ENCODE assay signal across 10 mouse cellular contexts in genomic region chr12:4285186-4285585, GRCm38 (mm10). TPM values are rescaled to one million over a fixed set of nuclear protein-coding genes. Genes with fewer than 3 reads are reported as not detected.
DNase-seq lines count a peak whose midpoint lies in the region; ATAC-seq and TF ChIP-seq lines count a peak whose summit lies in the region.
"Had no signal": no experiment of that assay in that cellular context is flagged by ENCODE, and none has a peak within 500 bp of the region (broad histone marks: within the 10 kb centered on the region; RNA-seq: fewer than 3 reads in every experiment).

No protein-coding gene starts in this region.

- no peak overlapping the region for H3K9ac ChIP-seq in midbrain, embryonic 13.5 days (replicated peaks)
- H3K9ac ChIP-seq in lung, embryonic 14.5 days: no peak overlapping the region
- no peak overlapping the region for H3K9ac ChIP-seq in stomach, embryonic 15.5 days
- H3K9ac ChIP-seq: liver, embryonic 13.5 days had no signal

- no peaks in the 10 kb centered on the region for H3K27me3 ChIP-seq in midbrain, embryonic 10.5 days (ENCODE audit: low read depth, poor library complexity, severe bottlenecking)
- no peaks in the 10 kb centered on the region for H3K27me3 ChIP-seq in midbrain, embryonic 13.5 days
- no peaks in the 10 kb centered on the region for H3K27me3 ChIP-seq in lung, embryonic 14.5 days (ENCODE audit: insufficient read depth, low read length)
- no peaks in the 10 kb centered on the region for H3K27me3 ChIP-seq in stomach, embryonic 15.5 days (replicated peaks)
- H3K27me3 ChIP-seq: liver, embryonic 13.5 days had no signal

- TF ChIP-seq CTCF in lung, embryonic 14.5 days (IDR thresholded peaks at IDR 0.05; ENCODE audit: low read depth): no peak

- H3K4me2 ChIP-seq in midbrain, embryonic 13.5 days (replicated peaks): no peak overlapping the region
- H3K4me2 ChIP-seq in lung, embryonic 14.5 days: no peak overlapping the region
- no peak overlapping the region for H3K4me2 ChIP-seq in stomach, embryonic 15.5 days
- H3K4me2 ChIP-seq: liver, embryonic 13.5 days had no signal

- no peak overlapping the region for H3K4me3 ChIP-seq in midbrain, embryonic 10.5 days
- no peak overlapping the region for H3K4me3 ChIP-seq in midbrain, embryonic 13.5 days (replicated peaks)
- no peak overlapping the region for H3K4me3 ChIP-seq in lung, embryonic 14.5 days (ENCODE audit: low read depth, low read length)
- no peak overlapping the region for H3K4me3 ChIP-seq in stomach, embryonic 15.5 days (replicated peaks)
- H3K4me3 ChIP-seq: liver, embryonic 13.5 days had no signal

- no peak for DNase-seq in frontal cortex, adult 2 months (ENCODE audit: extremely low spot score in 1 of 2, low spot score in 1 of 2)
- no peak for DNase-seq in midbrain, embryonic 10.5 days (ENCODE audit: low spot score)
- peak; percentile 55 for DNase-seq in lung, embryonic 14.5 days
- no peak for DNase-seq in spleen, postnatal 14 days (ENCODE audit: low spot score in 2 of 2)
- no peak for DNase-seq in adrenal gland, postnatal 25 days
- DNase-seq: cerebellum, postnatal 10 days; liver, embryonic 13.5 days had no signal

- H3K4me1 ChIP-seq in midbrain, embryonic 10.5 days: peaks cover 3% of the 10 kb centered on the region; the same call in 1 of the 2 replicates
- H3K4me1 ChIP-seq in midbrain, embryonic 13.5 days (replicated peaks): no peaks in the 10 kb centered on the region
- no peaks in the 10 kb centered on the region for H3K4me1 ChIP-seq in lung, embryonic 14.5 days (ENCODE audit: insufficient read depth)
- H3K4me1 ChIP-seq in stomach, embryonic 15.5 days: 0 out of 2 replicates have a peak, but pooled peaks cover 3% of the 10 kb centered on the region
- H3K4me1 ChIP-seq: liver, embryonic 13.5 days had no signal

- H3K27ac ChIP-seq in midbrain, embryonic 10.5 days (replicated peaks): 0 out of 2 replicates have a peak overlapping the region, but pooled peaks have one; percentile 28
- H3K27ac ChIP-seq in midbrain, embryonic 13.5 days: no peak overlapping the region
- peak overlapping the region; percentile 43; the same call in 1 of the 2 replicates for H3K27ac ChIP-seq in lung, embryonic 14.5 days (ENCODE audit: low read depth)
- H3K27ac ChIP-seq in stomach, embryonic 15.5 days: peak overlapping the region; percentile 57; the same call in 1 of the 2 replicates
- H3K27ac ChIP-seq: liver, embryonic 13.5 days had no signal

- H3K9me3 ChIP-seq in midbrain, embryonic 10.5 days (replicated peaks): no peaks in the 10 kb centered on the region
- H3K9me3 ChIP-seq in midbrain, embryonic 13.5 days: no peaks in the 10 kb centered on the region
- no peaks in the 10 kb centered on the region for H3K9me3 ChIP-seq in lung, embryonic 14.5 days (ENCODE audit: low read depth, low read length)
- H3K9me3 ChIP-seq in stomach, embryonic 15.5 days: no peaks in the 10 kb centered on the region
- H3K9me3 ChIP-seq: liver, embryonic 13.5 days had no signal

- peak; percentile 72 for ATAC-seq in frontal cortex, adult (ENCODE audit: low TSS enrichment)
- no peak for ATAC-seq in midbrain, embryonic 13.5 days
- ATAC-seq in lung, embryonic 14.5 days (ENCODE audit: insufficient read depth): peak; percentile 62; the same call in 1 of the 2 replicates
- ATAC-seq in stomach, embryonic 15.5 days (ENCODE audit: insufficient read depth, low FRiP score, low read depth): 0 out of 2 replicates have a peak, but pooled peaks have one; percentile 39

- 0 out of 2 replicates have a peak, but pooled peaks cover 4% of the 10 kb centered on the region for H3K36me3 ChIP-seq in midbrain, embryonic 10.5 days
- peaks cover 14% of the 10 kb centered on the region for H3K36me3 ChIP-seq in midbrain, embryonic 13.5 days
- 0 out of 2 replicates have a peak, but pooled peaks cover 9% of the 10 kb centered on the region for H3K36me3 ChIP-seq in lung, embryonic 14.5 days (ENCODE audit: insufficient read depth)
- H3K36me3 ChIP-seq in stomach, embryonic 15.5 days: no peaks in the 10 kb centered on the region
- H3K36me3 ChIP-seq: liver, embryonic 13.5 days had no signal

- WGBS in midbrain, embryonic 10.5 days: 23% methylated on average over 3 of the region's 3 CpGs
- WGBS in midbrain, embryonic 13.5 days: 10% methylated on average over 3 of the region's 3 CpGs
- WGBS in lung, embryonic 14.5 days: 22% methylated on average over 3 of the region's 3 CpGs
- 22% methylated on average over 3 of the region's 3 CpGs for WGBS in stomach, embryonic 15.5 days

RNA-seq across cellular contexts. Expression of gene Cenpo, which starts 51.1 kb away (rescaled TPM):
- polyA plus RNA-seq in frontal cortex, adult 2 months (2012; rRNA removed): 6.2 and 6.7 TPM in 2 replicates
- 21.6 and 23.5 TPM in 2 replicates for polyA plus RNA-seq in midbrain, embryonic 10.5 days (2016; fragmentation: Nextera tagmentation; extraction: Ambion mirVana)
- 10.2 and 13.1 TPM in 2 replicates for polyA plus RNA-seq in midbrain, embryonic 13.5 days (2015; fragmentation: Nextera tagmentation; extraction: Ambion mirVana)
- polyA plus RNA-seq in lung, embryonic 14.5 days (2014; fragmentation: Nextera tagmentation; extraction: Ambion mirVana): 17.8 and 19.5 TPM in 2 replicates
- polyA plus RNA-seq in stomach, embryonic 15.5 days (2015; fragmentation: Nextera tagmentation; extraction: Ambion mirVana): 12.2 and 13.0 TPM in 2 replicates
- 9.6 and 10.2 TPM in 2 replicates for total RNA-seq in adrenal gland, postnatal 25 days (2021)

RNA-seq across cellular contexts. Expression of gene Ptrhd1, which starts 51.4 kb away (rescaled TPM):
- polyA plus RNA-seq in frontal cortex, adult 2 months (2012; rRNA removed): 6.7 and 6.8 TPM in 2 replicates
- polyA plus RNA-seq in midbrain, embryonic 10.5 days (2016; fragmentation: Nextera tagmentation; extraction: Ambion mirVana): 5.9 and 6.2 TPM in 2 replicates
- polyA plus RNA-seq in midbrain, embryonic 13.5 days (2015; fragmentation: Nextera tagmentation; extraction: Ambion mirVana): 5.3 and 5.6 TPM in 2 replicates
- polyA plus RNA-seq in lung, embryonic 14.5 days (2014; fragmentation: Nextera tagmentation; extraction: Ambion mirVana): 6.6 and 7.6 TPM in 2 replicates
- 5.3 and 6.0 TPM in 2 replicates for polyA plus RNA-seq in stomach, embryonic 15.5 days (2015; fragmentation: Nextera tagmentation; extraction: Ambion mirVana)
- total RNA-seq in adrenal gland, postnatal 25 days (2021): 7.4 and 7.6 TPM in 2 replicates
